Mouse (Mus musculus): ENCODE measurements around the gene Med27.

DNA sequence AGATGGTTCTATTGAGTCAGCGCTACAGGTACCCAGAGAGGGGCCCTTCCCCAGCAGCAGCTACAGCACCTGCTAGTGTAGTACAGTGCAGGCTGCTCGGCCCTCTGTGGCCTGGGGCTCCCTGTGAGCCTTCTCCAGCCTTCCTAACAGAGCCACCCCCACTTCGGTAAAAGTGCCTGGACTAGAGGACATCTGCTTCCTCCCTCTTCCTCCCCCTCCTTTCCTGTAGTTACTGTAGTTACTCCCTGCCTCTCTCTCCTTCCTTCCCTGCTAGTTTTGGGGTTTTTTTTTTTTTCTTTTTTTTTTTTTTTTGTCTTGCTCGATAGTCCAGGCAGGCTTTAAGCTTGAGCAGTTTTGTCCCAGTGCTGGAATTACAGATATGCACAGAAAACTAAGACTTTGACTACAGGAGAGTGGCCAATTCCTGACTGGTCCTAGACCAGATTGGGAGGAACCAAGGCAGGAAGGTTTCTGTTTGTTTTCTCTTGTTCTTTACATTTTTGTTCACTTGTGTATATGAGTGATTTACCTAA is 178.7 kb downstream of the Med27 start:
- TF ChIP-seq POLR2A (IDR thresholded peaks at IDR 0.05; ENCODE audit: low read depth, low read length) = no peak
- TF ChIP-seq CTCF (IDR thresholded peaks at IDR 0.05; ENCODE audit: extremely low read depth, insufficient read length, insufficient replicate concordance, low read depth, low read length) = no peak
